Mouse (Mus musculus) brain, adult 2 months (tissue): ENCODE results near the gene Arsa.

ENCODE experiments used
- DNase-seq: peaks from one replicate; pipeline ENCODE4 v3.0.0; 2011; ENCODE audit warnings: low read depth, low spot score

Arsa gene

DNA sequence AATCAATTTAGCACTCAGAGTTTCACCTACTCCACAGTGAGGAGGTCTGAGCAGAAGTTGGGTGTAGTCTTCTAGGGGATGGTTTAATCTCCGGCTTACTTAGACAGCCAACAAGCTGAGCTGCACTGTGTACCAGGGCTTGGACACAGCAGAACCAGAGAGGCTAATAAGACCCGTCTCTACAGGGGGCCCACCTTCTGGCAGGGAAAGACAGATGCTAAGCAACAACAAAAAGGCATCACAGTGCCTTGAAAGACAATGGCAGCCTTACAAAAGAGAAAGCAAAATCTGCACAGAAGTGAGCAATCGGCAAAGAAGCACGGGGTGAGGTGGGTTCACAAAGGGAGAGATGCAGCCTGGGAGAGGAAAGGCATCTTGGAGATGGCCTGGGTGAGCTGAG, 18.9 kb upstream of the Arsa start:
- no peak for DNase-seq

- no peak for DNase-seq
These were observed 17.7 kb upstream of the Arsa start for GRCm38 (mm10) chr15:89494970-89495369.

DNA sequence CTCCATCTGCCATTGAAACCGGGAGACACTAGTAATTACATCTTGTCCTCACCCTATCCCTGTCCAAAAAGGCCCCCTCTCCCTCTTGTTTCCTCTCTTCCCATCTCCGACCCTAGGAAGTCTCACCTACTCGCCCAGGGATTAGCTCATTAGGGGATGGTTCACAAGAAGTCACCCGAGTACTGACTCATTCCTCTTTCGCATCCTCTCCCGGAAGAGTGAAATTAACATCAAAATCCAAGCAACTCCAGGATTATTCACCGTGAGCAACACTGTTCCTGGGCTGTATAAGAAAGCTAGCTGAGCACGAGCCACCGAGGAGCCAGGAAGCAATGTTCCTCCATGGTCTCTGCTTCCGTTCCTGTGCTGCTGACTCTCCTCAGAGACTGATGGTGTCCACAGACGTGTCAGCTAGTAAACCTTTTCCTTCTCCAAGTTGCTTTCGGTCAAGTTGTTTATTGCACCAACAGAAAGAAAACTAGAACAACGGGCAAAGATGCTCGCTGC, 11.4 kb upstream of the Arsa start:
- no peak for DNase-seq

GRCm38 (mm10) chr15:89488182-89488581, 11.0 kb upstream of the Arsa start:
- no peak for DNase-seq

- peak; percentile 87 for DNase-seq
These were observed 3.4 kb upstream of the Arsa start for GRCm38 (mm10) chr15:89480584-89480983.

DNA sequence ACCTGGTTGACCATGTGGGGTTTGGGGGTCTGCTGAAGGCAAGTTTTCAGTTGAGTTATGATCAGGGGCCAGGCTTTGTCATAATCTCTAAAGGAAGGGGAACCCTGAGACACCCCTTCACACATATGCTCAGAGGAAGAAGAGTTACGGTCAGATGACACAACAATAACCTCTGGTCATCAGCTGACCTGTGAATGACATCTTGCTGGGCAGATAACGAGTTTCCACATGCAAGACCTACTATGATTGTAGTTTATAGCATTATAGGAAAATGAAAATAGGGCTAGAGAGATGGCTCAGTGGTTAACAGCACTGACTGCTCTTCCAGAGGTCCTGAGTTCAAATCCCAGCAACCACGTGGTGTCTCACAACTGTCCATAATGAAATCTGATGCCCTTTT, 1.4 kb upstream of the Arsa start:
- DNase-seq: no peak

DNA sequence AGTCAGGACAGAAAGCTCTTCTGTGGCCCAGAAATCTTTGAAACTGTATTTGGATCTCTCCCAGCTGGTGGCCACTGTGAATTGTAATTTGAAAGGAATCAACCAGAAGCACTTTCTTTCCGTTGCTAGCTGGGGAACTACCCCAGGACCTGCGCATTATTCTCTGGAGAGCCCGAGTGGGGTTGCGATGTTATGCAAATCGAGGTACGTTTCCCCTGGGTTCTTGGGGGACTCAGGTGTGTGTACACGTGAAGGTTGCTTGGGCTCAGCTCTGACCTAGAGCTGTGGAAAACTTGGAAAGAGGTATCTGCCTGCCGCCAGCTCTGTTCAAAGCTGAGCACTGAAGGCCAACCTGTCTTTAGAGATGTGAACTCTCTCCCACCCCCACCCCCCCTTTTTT, 581 bp upstream of the Arsa start:
- DNase-seq: no peak

GRCm38 (mm10) chr15:89476475-89476815, 780 bp downstream of the Arsa start:
- DNase-seq: no peak

DNA sequence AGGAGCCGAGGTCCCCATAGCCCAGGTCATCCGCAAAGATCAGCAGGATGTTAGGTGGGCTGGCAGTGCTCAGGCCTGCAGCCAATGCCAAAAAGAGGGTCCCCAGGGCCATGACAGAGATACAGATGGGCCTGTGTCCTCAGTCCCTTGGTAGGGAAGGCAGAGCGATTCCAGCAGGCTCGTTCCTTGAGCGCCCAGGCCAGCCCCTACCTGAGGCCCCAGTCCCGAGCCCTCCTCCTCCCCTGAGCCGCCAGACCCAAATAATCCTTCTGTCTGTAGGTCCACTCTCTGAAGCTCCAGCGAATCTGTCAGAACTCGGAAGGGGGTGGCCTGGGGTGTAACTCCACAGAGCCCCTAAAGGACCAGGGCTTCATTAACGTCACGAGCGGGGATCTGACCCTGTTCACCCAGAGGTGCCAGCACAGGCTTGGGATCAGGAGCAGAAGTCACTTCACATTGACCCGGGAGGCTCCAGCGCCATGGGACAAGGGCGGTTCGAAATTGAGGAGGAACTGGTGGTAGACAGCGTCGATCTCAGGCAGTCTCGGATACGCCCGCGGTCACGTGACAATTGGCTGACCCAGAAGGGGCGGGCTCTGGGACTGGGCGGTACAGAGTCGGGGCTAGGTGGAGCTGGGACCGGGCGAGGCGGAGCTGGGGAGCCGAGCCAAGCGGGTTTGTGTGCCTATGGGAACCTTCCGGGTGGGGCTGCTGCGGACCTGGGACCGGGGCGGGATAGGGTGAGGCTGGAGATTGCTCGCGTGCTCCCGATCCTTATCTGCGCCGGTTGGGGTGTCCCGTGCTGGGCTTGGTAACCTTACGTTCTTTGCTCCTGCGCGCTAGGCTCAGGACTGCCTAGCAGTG, 1.4 kb downstream of the Arsa start:
- DNase-seq: peak; percentile 98

- no peak for DNase-seq
These were observed 2.0 kb downstream of the Arsa start for GRCm38 (mm10) chr15:89475293-89475600.

GRCm38 (mm10) chr15:89474596-89475292, 2.5 kb downstream of the Arsa start:
- DNase-seq: no peak

DNA sequence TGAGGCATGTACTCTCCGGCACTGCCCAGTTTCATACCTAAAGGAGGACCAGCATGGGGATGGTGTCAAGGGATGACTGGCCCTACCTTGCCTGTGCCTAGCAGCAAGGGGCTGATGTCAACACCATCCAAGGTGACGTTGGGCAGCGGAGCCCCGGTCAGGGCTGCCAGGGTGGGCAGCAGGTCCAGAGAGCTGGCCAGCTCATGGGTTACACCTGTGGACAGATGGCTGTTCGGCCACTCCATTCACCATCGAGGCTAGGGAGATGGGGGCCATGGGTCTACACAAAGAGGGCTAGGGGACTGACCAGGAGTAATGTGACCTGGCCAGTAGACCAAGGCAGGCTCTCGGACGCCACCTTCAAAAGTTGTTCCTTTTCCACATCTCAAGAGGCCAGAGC, 3.3 kb downstream of the Arsa start:
- DNase-seq: no peak

- no peak for DNase-seq
These were observed 3.9 kb downstream of the Arsa start for GRCm38 (mm10) chr15:89473370-89473769.

DNA sequence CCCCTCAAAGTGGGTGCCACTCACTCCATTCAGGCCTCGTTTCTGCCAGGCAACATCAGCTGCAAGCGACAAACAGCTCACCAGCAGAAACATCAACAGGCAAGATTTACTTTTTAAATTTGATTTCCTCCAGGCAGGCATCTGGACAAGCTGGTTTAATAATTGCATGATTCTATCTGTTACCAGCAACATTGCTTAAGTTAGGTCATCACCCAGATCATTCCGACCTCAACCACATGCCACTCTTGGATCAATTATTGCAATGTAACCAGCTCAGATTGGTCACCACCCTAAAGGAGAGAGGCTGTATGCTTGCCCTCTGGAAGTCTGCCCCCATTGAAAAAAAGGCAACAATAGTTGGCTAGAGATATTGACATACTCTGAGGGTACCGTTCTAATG, 5.7 kb downstream of the Arsa start:
- no peak for DNase-seq

DNA sequence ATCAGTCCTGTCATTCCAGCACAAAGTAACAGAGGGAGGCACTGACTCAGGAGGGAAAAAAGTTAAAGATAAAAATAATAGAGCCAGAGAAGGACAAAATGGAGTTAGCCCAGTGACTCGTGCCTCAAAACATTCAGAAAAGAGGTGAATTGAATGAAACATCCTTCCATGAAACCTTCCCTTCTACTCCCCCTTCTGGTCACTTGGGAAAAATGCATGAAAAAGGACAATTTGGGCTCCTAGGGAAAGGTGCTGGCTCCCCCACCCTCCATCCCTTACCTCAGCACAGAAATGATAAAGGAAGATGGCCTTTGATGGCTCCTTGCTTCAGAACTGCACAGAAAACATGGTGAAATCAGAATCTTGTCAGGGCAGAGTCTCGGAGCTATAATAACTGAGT, 8.6 kb downstream of the Arsa start:
- peak; percentile 72 for DNase-seq

- peak; percentile 63 for DNase-seq
These were observed 12.2 kb downstream of the Arsa start for GRCm38 (mm10) chr15:89465052-89465451.

DNA sequence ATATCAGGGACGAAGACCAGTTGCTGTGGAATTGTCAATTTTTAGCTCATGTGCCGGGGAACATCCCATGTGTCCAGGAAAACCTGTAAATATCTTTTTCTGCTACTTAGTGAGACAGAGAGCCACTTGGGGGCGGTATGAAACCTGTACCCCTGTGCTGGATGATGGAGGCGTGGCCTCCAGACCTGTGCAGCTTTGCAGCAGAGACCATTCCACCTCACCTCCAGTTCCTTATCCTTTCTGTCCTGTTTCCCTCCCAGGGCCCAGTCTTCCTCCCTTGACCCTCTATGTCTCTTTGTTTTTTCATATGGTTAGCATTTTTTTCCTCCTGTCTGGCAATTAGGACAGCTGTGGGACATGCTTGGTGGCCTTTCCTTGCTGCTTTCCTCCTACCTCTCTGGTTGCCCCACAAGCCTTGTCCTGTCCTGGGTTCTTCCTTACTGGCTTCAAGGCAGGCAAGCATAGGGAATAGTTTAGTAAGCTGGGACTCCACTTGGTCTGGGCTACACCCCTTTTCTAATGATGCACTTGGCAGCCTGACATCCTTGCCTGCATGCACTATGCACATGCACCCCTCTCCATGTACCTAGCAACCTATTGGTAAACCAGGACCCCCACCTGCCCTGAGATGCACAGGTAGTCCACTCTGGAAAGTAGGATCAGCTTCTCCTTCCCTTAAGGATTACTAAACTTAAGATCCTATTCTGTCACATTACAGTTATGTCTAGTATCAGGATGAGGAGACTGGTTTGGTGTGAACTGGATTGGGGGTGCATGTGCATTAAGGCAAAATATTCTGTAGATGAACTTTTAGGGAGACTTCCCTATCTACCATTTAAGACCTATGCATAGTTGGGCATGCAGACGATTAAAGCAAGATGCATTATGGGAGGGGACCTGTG, 13.6 kb downstream of the Arsa start:
- DNase-seq: peak; percentile 58

DNA sequence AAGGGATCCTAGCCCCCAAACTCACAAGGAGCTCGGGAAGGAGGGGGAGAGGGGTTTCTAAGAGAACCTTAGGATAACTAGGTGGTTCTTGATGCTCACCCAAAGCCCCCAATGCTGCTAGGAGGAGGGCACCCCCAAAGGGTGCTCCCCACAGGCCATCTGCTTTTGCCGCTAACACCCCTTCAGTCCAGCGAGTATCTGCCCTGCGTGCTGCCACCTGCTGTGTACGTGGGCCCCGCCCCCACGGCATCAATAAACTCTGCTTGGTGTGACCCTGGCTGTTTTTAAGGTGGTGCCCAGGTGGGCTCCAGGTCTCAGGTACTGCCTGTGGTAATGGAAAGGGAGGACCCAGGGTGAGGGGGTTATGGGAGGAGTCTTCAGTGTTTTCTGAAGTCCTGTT, 15.0 kb downstream of the Arsa start:
- DNase-seq: no peak

DNA sequence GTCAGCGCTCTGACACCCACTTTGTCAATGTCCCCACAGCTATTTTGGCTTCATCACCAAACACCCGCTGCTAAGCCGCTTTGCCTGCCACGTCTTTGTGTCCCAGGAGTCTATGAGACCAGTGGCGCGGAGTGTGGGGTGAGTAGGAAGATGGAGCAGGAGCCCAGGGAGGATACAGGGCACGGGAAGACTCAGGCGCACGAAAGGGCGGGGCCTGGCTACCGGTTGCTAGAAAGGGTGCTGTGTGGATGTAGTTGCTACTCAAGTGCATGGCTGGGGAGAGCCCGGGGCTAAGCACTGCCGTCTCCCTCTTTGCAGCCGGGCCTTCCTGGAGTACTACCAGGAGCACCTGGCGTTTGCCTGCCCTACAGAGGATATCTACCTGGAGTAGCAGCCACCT, 15.9 kb downstream of the Arsa start:
- no peak for DNase-seq

DNA sequence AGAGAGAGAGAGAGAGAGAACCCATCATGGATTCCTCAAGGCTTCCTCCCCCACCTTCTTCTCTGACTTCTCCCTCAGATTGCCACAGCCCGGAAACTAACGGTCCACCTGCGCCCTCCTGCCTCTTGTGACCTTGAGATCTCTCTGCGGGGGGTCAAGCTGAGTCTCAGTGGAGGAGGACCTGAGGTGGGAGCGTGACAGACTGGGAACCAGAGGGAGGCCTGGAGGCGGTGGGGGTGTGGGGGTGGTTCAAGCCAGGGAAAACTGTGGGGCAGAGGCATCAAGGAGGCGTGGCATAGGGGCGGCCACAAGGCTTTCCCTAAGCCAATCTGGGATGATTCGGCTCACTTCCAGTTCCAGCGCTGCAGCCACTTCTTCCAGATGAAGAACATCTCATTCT, 16.9 kb downstream of the Arsa start:
- peak; percentile 55 for DNase-seq

GRCm38 (mm10) chr15:89459821-89460220, 17.4 kb downstream of the Arsa start:
- peak; percentile 57 for DNase-seq

- DNase-seq: no peak
These were observed 18.3 kb downstream of the Arsa start for GRCm38 (mm10) chr15:89458942-89459341.
